Mouse (Mus musculus): ENCODE results near the gene Inpp4a. TPM values are rescaled to one million over a fixed set of nuclear protein-coding genes. Genes with fewer than 3 reads are reported as not detected.

The Inpp4a gene
- total and polyA plus RNA-seq, 3 experiments = 1.5 to 7.0 (median 4.0) TPM

DNA sequence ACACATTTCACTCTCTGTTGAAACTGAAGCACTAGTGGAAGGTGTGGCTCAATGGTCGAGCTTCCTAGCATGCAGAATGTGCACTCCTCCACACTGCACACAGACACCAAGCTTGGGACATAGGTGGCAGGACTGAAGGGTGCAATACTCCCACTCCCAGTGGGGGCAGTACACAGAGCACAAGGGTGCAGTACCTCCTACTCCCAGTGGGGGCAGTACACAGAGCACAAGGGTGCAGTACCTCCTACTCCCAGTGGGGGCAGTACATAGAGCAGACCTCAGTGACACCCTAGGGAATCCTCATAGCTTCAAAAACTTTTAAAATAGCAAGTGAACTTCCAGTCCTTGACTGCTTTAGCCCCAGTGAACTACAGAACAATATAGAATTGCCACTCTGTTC lies 119.8 kb downstream of the Inpp4a start:
- DNase-seq (ENCODE audit: extremely low read depth) = peak; percentile 59
- Histone ChIP-seq H3K27me3 (replicated peaks) (no peaks in the 10 kb centered on the region), H3K79me2 (replicated peaks; ENCODE audit: control insufficient read depth, extremely low read depth, insufficient read depth, poor library complexity, severe bottlenecking) (peaks cover 19% of the 10 kb centered on the region), H3K9ac (ENCODE audit: insufficient read depth, low read depth) (no peak overlapping the region), H3K36me3 (replicated peaks in 1 of 2; ENCODE audit: control insufficient read depth in 1 of 2, insufficient read depth in 1 of 2, low read length in 1 of 2) (peaks cover 37 to 74% of the 10 kb centered on the region in 2 experiments), H3K9me3 (replicated peaks; ENCODE audit: low read length) (peaks cover 12% of the 10 kb centered on the region), H3K4me3 (replicated peaks in 1 of 3; ENCODE audit: low read depth in 2 of 3, low read length in 2 of 3, poor library complexity in 1 of 3) (no peak overlapping the region), H3K4me2 (ENCODE audit: insufficient read depth, low read depth, poor library complexity, severe bottlenecking) (no peak overlapping the region), H3K27ac (ENCODE audit: insufficient read depth, low read depth) (no peak overlapping the region), H3K4me1 (ENCODE audit: control insufficient read depth in 1 of 2, insufficient read depth in 2 of 2) (peaks cover 0 to 15% of the 10 kb centered on the region in 2 experiments; a peak in 2 of 4 replicates)
- dilution Hi-C loops (cut with MboI; ENCODE audit: extremely low pct_ligation_motif_present, extremely low pct_unique_long_range_greater_than_20kb, low sequenced_read_pairs) = no loop called here
- in situ Hi-C loops (cut with MboI; ENCODE audit: low pct_ligation_motif_present, low pct_unique_long_range_greater_than_20kb, low sequenced_read_pairs) = no loop called here
- TF ChIP-seq BHLHE40 (IDR thresholded peaks at IDR 0.05; ENCODE audit: low read depth, low read length) = 0 out of 2 replicates have a peak, but pooled peaks have one; percentile 9
- 0 out of 2 replicates have a peak, but pooled peaks have one; percentile 18 for TF ChIP-seq TCF12 (IDR thresholded peaks at IDR 0.05; ENCODE audit: low read depth, low read length)
- 0 out of 2 replicates have a peak, but pooled peaks have one; percentile 19 for TF ChIP-seq IRF4 (IDR thresholded peaks at IDR 0.05; ENCODE audit: low read depth, low read length)
- peak; percentile 35 for TF ChIP-seq RAD21 (IDR thresholded peaks at IDR 0.05; ENCODE audit: low read depth, low read length)
- no peak for TF ChIP-seq ZKSCAN1 (IDR thresholded peaks at IDR 0.05; ENCODE audit: borderline replicate concordance, low read depth, low read length)
- no peak for TF ChIP-seq USF2 (conservative IDR thresholded peaks at IDR 0.05; ENCODE audit: low read depth, low read length)
- TF ChIP-seq MYC (IDR thresholded peaks at IDR 0.05; ENCODE audit: low read depth, low read length) = 0 out of 2 replicates have a peak, but pooled peaks have one; percentile 28
- TF ChIP-seq SMC3 (IDR thresholded peaks at IDR 0.05; ENCODE audit: low read depth, low read length) = peak; percentile 50
- peak; percentile 83; the same call in 1 of the 2 replicates for TF ChIP-seq NELFE (IDR thresholded peaks at IDR 0.05; ENCODE audit: low read depth, low read length)
- TF ChIP-seq MXI1 (IDR thresholded peaks at IDR 0.05; ENCODE audit: low read depth, low read length) = no peak
- peak; percentile 97 to 99 for TF ChIP-seq CTCF (conservative IDR thresholded peaks at IDR 0.05 in 1 of 2, IDR thresholded peaks at IDR 0.05 in 1 of 2; ENCODE audit: low read depth in 2 of 2, low read length in 2 of 2)

DNA sequence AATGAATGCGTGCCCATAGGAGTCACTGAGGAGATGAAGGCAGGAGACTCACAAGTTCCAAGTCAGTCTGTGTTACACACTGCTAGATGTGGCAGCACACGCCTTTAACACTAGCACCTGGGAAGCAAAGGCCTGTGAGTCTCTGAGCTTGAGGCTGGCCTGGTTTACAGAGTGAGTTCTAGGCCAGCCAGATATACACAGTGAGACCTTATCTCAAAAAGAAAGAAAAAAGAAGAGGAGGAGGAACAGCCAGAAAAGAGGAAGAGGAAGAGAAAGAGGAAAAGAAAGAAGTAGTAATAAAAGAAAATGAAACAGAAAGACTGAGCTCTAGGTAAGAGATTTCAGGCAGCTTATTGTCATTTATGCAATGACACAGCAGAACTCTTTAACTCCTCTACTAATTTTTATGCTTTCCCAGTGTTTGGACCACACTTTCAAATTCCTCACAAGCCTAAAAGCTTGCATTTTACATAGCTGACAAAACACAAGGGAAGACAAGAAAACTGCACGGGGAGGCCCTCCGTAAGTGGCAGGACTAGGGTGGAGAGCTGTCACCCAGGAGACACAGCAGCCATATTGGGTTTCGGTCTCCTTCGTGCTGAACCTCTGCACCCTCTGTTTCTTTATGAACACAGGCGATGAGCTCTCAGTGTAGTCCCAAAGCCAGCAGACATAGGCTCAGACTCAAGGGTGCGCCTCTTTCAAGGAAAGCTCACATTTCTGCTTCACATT lies 127.6 kb downstream of the Inpp4a start:
- peaks cover 54% of the 10 kb centered on the region for H3K79me2 ChIP-seq (replicated peaks; ENCODE audit: control insufficient read depth, extremely low read depth, insufficient read depth, poor library complexity, severe bottlenecking)
- no peak for DNase-seq (ENCODE audit: extremely low read depth)
- H3K4me2 ChIP-seq (ENCODE audit: insufficient read depth, low read depth, poor library complexity, severe bottlenecking) = peak overlapping the region; percentile 92
- TF ChIP-seq RAD21 (IDR thresholded peaks at IDR 0.05; ENCODE audit: low read depth, low read length) (no peak), IRF4 (IDR thresholded peaks at IDR 0.05; ENCODE audit: low read depth, low read length) (peak; percentile 55; the same call in 1 of the 2 replicates), RCOR1 (conservative IDR thresholded peaks at IDR 0.05; ENCODE audit: low read depth, low read length) (no peak), MXI1 (IDR thresholded peaks at IDR 0.05; ENCODE audit: low read depth, low read length) (no peak), ZKSCAN1 (IDR thresholded peaks at IDR 0.05; ENCODE audit: borderline replicate concordance, low read depth, low read length) (no peak), EP300 (IDR thresholded peaks at IDR 0.05; ENCODE audit: low read length) (peak; percentile 43; the same call in 1 of the 2 replicates), MAFK (IDR thresholded peaks at IDR 0.05; ENCODE audit: insufficient replicate concordance, low read length) (0 out of 2 replicates have a peak, but pooled peaks have one; percentile 23), TCF12 (IDR thresholded peaks at IDR 0.05; ENCODE audit: low read depth, low read length) (no peak), MAX (IDR thresholded peaks at IDR 0.05; ENCODE audit: low read length) (no peak), CTCF (conservative IDR thresholded peaks at IDR 0.05 in 1 of 2, IDR thresholded peaks at IDR 0.05 in 1 of 2; ENCODE audit: low read depth in 2 of 2, low read length in 2 of 2) (no peak), ZC3H11A (IDR thresholded peaks at IDR 0.05; ENCODE audit: low read depth, low read length) (no peak), UBTF (IDR thresholded peaks at IDR 0.05; ENCODE audit: low read depth, low read length) (no peak)
- peaks cover 16% of the 10 kb centered on the region for H3K9me3 ChIP-seq (replicated peaks; ENCODE audit: low read length)
- dilution Hi-C loops (cut with MboI; ENCODE audit: extremely low pct_ligation_motif_present, extremely low pct_unique_long_range_greater_than_20kb, low sequenced_read_pairs) = no loop called here
- no peaks in the 10 kb centered on the region for H3K27me3 ChIP-seq (replicated peaks)
- H3K4me1 ChIP-seq (ENCODE audit: control insufficient read depth in 1 of 2, insufficient read depth in 2 of 2) = peaks cover 10 to 47% of the 10 kb centered on the region in 2 experiments
- in situ Hi-C loops (cut with MboI; ENCODE audit: low pct_ligation_motif_present, low pct_unique_long_range_greater_than_20kb, low sequenced_read_pairs) = no loop called here
- H3K9ac ChIP-seq (ENCODE audit: insufficient read depth, low read depth) = peak overlapping the region; percentile 38
- H3K27ac ChIP-seq (ENCODE audit: insufficient read depth, low read depth) = peak overlapping the region; percentile 86
- peaks cover 20 to 63% of the 10 kb centered on the region in 2 experiments for H3K36me3 ChIP-seq (replicated peaks in 1 of 2; ENCODE audit: control insufficient read depth in 1 of 2, insufficient read depth in 1 of 2, low read length in 1 of 2)
- peak overlapping the region in 2 of 3 experiments; percentile 25 to 51 for H3K4me3 ChIP-seq (replicated peaks in 1 of 3; ENCODE audit: low read depth in 2 of 3, low read length in 2 of 3, poor library complexity in 1 of 3)
